Mouse (Mus musculus) olfactory bulb, adult 2 months (tissue): Measurements from ENCODE around the gene Exoc6. TPM values are rescaled to one million over a fixed set of nuclear protein-coding genes. Genes with fewer than 3 reads are reported as not detected.
A peak's percentile ranks its signal among the peaks of the same experiment; 100 is the strongest.

Experiments
- H3K27ac ChIP-seq: fragments of 200-500 bp; 2 replicates; pipeline ENCODE4 v1.5.1; 2012; ENCODE audit warnings: low read depth, low read length; ENCODE audit not compliant: insufficient read depth
- H3K4me1 ChIP-seq: fragments of 200-500 bp; 2 replicates; pipeline ENCODE4 v1.6.1; 2012; ENCODE audit warnings: low read length; ENCODE audit not compliant: control insufficient read depth, insufficient read depth
- H3K4me3 ChIP-seq: fragments of 200-500 bp; 2 replicates; pipeline ENCODE4 v1.5.1; 2012; ENCODE audit warnings: mild to moderate bottlenecking, low read depth, low read length, moderate library complexity; ENCODE audit not compliant: insufficient read depth
- CTCF ChIP-seq: fragments of 200-500 bp; IDR thresholded peaks from 2 replicates; pipeline ENCODE4 v1.5.1; 2012; ENCODE audit warnings: low read depth, mild to moderate bottlenecking, low read length, moderate library complexity; ENCODE audit not compliant: insufficient read depth
- POLR2A ChIP-seq: fragments of 200-500 bp; IDR thresholded peaks from 2 replicates; pipeline ENCODE4 v1.6.1; 2012; ENCODE audit warnings: mild to moderate bottlenecking, low read depth, low read length, moderate library complexity; ENCODE audit not compliant: insufficient read depth
- WGBS: fragments of 180-500 bp; shearing (Covaris S2); methylation state at CpG from one replicate; pipeline ENCODE4 v1.1.7; 2018; 5-methylcytosine and 5-hydroxymethylcytosine counted together
- polyA plus RNA-seq: library from polyadenylated mRNA; stranded (reverse); fragments of >200 nt; gene quantifications from 2 replicates; pipeline ENCODE4 v1.2.4, GENCODE M21; 2012; ENCODE audit warnings: low replicate concordance; ENCODE audit not compliant: missing spikeins, insufficient read depth, insufficient read length

Exoc6 gene
- polyA plus RNA-seq, 1 experiment = not detected

DNA sequence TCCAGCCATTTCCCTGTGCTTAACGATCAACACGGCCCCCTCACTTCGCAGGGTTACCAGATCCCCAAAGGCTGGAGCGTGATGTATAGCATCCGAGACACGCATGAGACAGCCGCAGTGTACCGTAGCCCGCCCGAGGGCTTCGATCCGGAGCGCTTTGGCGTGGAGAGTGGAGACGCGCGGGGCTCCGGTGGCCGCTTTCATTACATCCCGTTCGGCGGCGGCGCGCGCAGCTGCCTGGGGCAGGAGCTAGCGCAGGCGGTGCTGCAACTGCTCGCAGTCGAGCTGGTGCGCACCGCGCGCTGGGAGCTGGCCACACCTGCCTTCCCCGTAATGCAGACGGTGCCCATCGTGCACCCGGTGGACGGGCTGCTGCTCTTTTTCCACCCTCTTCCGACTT, 142.7 kb downstream of the Exoc6 start:
- peaks cover 23% of the 10 kb centered on the region for H3K4me1 ChIP-seq
- no peak overlapping the region for H3K27ac ChIP-seq
- H3K4me3 ChIP-seq = peak overlapping the region; percentile 37
- WGBS = 3% methylated on average over 40 of the region's 40 CpGs
- TF ChIP-seq POLR2A (no peak), CTCF (no peak)

DNA sequence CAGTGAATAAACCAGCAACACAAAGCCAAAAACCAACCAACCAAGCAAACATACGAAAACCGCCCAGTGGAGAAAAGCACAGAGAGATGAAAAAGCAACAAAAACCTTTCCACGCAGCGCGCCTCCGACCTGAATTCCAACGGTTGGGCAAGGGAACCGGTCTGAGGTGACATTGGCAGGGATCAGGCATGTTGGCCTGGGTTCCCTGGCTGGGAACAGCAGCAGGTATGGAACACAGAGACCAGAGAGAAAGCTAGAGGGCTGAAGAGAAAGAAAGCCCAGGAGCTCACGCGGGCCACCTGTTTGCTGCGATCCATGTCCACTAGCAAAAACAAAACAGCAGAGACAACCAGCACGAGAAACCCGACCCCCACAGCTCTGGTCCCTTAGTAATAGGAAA, 144.9 kb downstream of the Exoc6 start:
- H3K4me1 ChIP-seq = peaks cover 35% of the 10 kb centered on the region
- WGBS = 45% methylated on average over 13 of the region's 13 CpGs
- H3K27ac ChIP-seq = no peak overlapping the region
- H3K4me3 ChIP-seq = no peak overlapping the region
- no peak for TF ChIP-seq CTCF
- no peak for TF ChIP-seq POLR2A

DNA sequence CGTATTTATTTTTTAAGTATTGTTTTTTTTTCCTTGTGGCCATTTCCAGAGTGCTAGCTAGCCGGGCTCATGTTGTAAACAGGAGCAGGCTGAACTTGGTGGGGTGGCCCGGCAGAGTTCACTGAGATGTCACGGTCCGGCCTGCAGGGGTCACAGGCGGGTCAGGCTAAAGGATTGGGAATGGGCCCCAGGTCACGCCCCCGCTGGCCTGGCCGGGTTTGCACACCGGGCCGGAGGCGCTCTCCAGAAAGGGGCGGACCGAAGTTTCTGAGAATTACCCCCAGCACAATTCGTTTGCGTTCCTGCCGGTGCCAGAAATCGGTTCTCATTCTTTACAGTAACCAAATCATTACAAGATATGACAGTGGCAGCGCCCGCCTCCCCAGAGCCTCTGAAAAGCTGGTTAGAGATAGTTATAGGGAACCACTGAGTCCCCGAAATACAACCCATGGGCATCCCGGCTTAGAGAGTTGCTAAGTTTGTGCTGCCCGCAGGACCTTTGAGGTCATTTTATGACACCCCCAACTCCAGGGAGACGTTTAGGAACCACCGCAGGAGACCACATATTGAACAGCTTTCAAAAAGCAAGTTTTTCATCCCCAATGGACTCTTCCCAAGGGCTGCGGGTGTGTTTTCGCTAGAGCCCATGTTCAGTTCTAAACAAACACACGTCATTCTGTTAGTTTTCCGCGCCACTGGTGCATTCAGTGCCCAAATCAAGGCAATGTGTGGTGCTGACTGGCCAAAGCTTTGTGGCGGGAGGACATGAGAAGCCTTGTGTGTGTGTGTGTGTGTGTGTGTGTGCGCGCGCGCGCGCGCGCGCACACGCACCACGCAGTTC, 145.8 kb downstream of the Exoc6 start:
- WGBS = 5% methylated on average over 42 of the region's 42 CpGs
- no peak overlapping the region for H3K4me3 ChIP-seq
- no peak for TF ChIP-seq CTCF
- no peak for TF ChIP-seq POLR2A
- peaks cover 35% of the 10 kb centered on the region for H3K4me1 ChIP-seq
- H3K27ac ChIP-seq = no peak overlapping the region

DNA sequence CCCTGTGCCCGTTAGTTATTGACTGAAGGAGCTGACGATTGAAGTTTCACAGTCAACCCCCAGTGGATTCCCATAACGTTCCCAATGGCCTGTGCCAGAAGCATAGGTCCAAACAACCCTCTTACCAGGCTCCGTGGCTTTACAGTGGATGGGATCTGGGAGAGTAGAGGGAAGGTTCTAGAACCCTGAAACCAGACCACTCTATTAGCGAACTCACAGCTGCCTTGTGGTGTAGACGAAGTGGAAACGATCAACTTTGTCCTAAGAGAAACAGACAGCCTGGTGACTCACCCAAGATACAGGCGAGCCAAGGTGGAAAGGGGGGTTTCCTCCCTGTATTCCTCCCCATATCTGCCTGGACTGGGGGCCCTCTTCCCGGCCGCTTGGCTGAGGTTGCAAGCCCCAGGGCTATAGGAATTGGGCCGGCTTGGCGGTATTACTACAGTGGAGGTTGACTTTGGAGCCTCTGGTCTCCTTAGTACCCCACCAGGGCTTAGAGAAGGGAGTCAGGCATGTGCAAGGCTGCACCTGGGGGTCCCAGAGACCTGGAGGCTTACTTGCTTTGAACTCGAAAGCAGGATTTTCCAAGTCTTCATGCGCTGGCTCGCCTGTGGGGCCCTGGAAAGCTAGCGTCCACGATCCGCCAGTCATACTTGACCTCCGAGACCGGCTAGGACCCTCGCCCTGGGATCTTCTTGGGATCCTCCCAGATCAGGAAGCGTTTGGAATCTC, 146.6 kb downstream of the Exoc6 start:
- TF ChIP-seq POLR2A (no peak), CTCF (no peak)
- 0 out of 2 replicates have a peak overlapping the region, but pooled peaks have one; percentile 5 for H3K4me3 ChIP-seq
- WGBS = 6% methylated on average over 22 of the region's 22 CpGs
- H3K4me1 ChIP-seq = peaks cover 35% of the 10 kb centered on the region
- H3K27ac ChIP-seq = no peak overlapping the region

- TF ChIP-seq POLR2A = no peak
- no peak for TF ChIP-seq CTCF
- WGBS = 2% methylated on average over 18 of the region's 18 CpGs
These were observed 147.1 kb downstream of the Exoc6 start for GRCm38 (mm10) chr19:37697335-37697636.

DNA sequence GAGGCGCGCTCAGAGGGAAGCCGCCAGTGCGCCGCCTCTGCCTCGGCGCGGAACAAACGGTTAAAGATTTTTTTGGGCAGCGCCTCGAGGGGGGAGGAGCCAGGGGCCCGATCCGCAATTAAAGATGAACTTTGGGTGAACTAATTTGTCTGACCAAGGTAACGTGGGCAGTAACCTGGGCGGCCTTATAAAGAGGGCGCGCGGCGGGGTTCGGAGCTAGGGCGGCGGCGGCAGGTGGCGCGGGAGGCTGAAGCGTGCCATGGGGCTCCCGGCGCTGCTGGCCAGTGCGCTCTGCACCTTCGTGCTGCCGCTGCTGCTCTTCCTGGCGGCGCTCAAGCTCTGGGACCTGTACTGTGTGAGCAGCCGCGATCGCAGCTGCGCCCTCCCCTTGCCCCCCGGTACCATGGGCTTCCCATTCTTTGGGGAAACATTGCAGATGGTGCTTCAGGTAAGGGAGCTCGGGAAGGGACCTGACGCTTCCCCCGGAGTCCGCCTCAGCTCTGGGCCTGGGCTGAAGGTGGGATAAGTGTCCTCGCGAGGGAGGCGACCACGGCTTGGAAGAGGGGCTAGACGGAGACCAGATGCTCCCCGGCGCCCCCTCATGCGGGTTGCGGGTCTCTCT, 147.5 kb downstream of the Exoc6 start, which contains the start of gene Cyp26a1:
Gene Cyp26a1, plus strand, starts transcription at position 148 of the 622 bp plus-strand sequence.
- 1% methylated on average over 51 of the region's 51 CpGs for WGBS

More at GRCm38 (mm10) chr19:37697335-37697636, 147.1 kb downstream of the Exoc6 start:
- peaks cover 35% of the 10 kb centered on the region for H3K4me1 ChIP-seq
- H3K27ac ChIP-seq = no peak overlapping the region
- peak overlapping the region; percentile 28; the same call in 1 of the 2 replicates for H3K4me3 ChIP-seq

DNA sequence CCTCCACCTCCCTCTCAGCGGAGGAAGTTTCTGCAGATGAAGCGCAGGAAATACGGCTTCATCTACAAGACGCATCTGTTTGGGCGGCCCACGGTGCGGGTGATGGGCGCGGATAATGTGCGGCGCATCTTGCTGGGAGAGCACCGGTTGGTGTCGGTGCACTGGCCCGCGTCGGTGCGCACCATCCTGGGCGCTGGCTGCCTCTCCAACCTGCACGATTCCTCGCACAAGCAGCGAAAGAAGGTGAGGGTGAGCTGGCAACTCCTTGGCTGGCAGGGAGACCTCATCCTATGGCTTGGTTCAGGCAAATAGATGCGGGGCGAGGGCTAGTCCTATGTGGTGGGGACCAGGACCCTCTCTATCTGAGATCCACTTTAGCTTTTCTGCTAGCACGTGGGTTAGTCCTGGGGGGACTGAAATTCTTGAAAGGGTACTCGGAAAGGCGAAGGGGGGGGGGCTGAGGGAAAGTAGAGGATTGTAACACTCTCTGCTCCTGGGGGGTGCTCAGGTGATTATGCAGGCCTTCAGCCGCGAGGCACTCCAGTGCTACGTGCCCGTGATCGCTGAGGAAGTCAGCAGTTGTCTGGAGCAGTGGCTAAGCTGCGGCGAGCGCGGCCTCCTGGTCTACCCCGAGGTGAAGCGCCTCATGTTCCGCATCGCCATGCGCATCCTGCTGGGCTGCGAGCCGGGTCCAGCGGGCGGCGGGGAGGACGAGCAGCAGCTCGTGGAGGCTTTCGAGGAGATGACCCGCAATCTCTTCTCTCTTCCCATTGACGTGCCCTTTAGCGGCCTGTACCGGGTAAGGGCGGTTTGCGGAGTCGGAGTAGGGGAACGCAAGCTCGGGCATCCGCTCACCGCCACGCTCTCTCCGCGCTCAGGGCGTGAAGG, 148.3 kb downstream of the Exoc6 start:
- Histone ChIP-seq H3K27ac (no peak overlapping the region), H3K4me1 (peaks cover 30% of the 10 kb centered on the region), H3K4me3 (peak overlapping the region; percentile 28; the same call in 1 of the 2 replicates)
- 2% methylated on average over 63 of the region's 63 CpGs for WGBS
- TF ChIP-seq POLR2A (no peak), CTCF (no peak)

More for the DNA sequence above, 147.5 kb downstream of the Exoc6 start, which contains the start of gene Cyp26a1:
- H3K4me1 ChIP-seq = peaks cover 33% of the 10 kb centered on the region
- peak within 1 kb of the TSS; percentile 28 for H3K4me3 ChIP-seq
- H3K27ac ChIP-seq = no peak within 1 kb of the TSS
- TF ChIP-seq POLR2A (no peak), CTCF (no peak)

DNA sequence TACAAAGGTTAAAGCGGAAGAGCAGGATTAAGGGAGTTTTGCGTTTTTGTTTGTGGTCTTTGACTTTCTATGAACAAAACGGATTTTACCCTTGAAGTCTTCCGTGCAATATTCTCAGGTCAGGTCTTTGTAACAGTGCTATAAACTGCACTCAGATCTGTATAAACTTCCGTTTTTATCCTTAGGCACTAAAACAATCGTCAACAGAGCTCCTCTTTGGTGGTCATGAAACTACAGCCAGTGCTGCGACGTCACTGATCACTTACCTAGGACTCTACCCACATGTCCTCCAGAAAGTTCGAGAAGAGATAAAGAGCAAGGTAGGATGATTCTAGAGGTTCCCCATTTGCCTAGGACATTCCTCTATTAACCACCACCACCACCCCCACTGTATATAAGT, 149.5 kb downstream of the Exoc6 start:
- H3K4me3 ChIP-seq = no peak overlapping the region
- WGBS = 29% methylated on average over 9 of the region's 9 CpGs
- peaks cover 30% of the 10 kb centered on the region for H3K4me1 ChIP-seq
- TF ChIP-seq CTCF = no peak
- TF ChIP-seq POLR2A = no peak
- no peak overlapping the region for H3K27ac ChIP-seq
